Mouse (Mus musculus): ENCODE measurements around the gene Cyp2d11. TPM values are rescaled to one million over a fixed set of nuclear protein-coding genes. Genes with fewer than 3 reads are reported as not detected.

Gene Cyp2d11
- polyA plus RNA-seq, 1 experiment from 2014 or later = not detected

DNA sequence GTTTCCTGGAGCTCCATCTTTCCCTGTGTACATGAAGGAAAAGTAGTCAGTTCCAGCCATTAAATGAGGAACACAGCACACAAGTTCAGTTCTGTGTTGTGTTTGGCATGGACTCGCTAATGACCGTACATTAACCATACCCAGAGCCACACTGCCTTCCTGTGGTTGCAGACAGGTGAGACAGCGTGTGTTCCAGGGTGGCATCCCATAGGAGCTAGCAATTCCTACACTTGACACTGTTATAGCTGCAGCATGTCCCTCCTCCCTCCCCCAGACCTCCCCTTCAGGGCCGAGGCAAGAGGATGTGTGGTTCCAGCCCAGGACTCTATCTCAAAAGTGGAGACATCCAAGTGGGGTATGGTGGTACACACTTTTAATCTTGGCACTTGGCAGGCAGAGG lies 43.5 kb downstream of the Cyp2d11 start:
- Histone ChIP-seq H3K4me1 (ENCODE audit: control insufficient read depth, insufficient read depth, low read length) (peaks cover 31% of the 10 kb centered on the region), H3K4me3 (ENCODE audit: low read depth, low read length) (no peak overlapping the region), H3K9me3 (replicated peaks; ENCODE audit: control insufficient read depth, low read length, poor library complexity, severe bottlenecking) (no peaks in the 10 kb centered on the region), H3K9ac (ENCODE audit: low read depth, low read length) (no peak overlapping the region), H3K27me3 (ENCODE audit: control insufficient read depth, insufficient read depth, low read depth, low read length) (no peaks in the 10 kb centered on the region), H3K27ac (ENCODE audit: low read length) (no peak overlapping the region), H3K36me3 (ENCODE audit: control insufficient read depth, insufficient read depth, low read length) (peaks cover 10% of the 10 kb centered on the region), H3K4me2 (ENCODE audit: low read length) (no peak overlapping the region)
- ATAC-seq = no peak
- 96% methylated on average over 4 of the region's 4 CpGs for WGBS

DNA sequence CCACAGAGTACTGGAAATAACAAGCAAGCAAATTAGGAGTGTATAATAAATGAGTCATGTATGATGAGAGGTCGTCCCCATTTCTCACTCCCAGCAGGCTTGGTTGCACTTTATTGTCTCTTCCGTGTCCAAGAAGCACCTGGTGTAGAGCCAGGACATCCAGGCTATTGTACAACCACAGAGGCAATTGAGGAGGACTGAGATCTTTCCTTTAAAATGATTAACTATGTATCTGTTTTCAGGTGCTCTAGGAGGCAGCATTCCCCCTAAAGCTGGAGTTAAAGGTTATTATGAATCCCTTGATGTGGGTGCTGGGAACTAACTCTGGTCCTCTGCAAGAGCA lies 44.9 kb downstream of the Cyp2d11 start:
- Histone ChIP-seq H3K9ac (ENCODE audit: low read depth, low read length) (no peak overlapping the region), H3K4me2 (ENCODE audit: low read length) (no peak overlapping the region), H3K4me3 (ENCODE audit: low read depth, low read length) (no peak overlapping the region), H3K4me1 (ENCODE audit: control insufficient read depth, insufficient read depth, low read length) (peaks cover 26% of the 10 kb centered on the region), H3K9me3 (replicated peaks; ENCODE audit: control insufficient read depth, low read length, poor library complexity, severe bottlenecking) (no peaks in the 10 kb centered on the region), H3K36me3 (ENCODE audit: control insufficient read depth, insufficient read depth, low read length) (peaks cover 10% of the 10 kb centered on the region), H3K27ac (ENCODE audit: low read length) (no peak overlapping the region), H3K27me3 (ENCODE audit: control insufficient read depth, insufficient read depth, low read depth, low read length) (no peaks in the 10 kb centered on the region)
- no peak for ATAC-seq
- WGBS = 93% methylated on average over 2 of the region's 2 CpGs

- peaks cover 10% of the 10 kb centered on the region for H3K36me3 ChIP-seq (ENCODE audit: control insufficient read depth, insufficient read depth, low read length)
- no peak for ATAC-seq
- no peak overlapping the region for H3K27ac ChIP-seq (ENCODE audit: low read length)
- no peaks in the 10 kb centered on the region for H3K9me3 ChIP-seq (replicated peaks; ENCODE audit: control insufficient read depth, low read length, poor library complexity, severe bottlenecking)
- H3K9ac ChIP-seq (ENCODE audit: low read depth, low read length) = no peak overlapping the region
- no peak overlapping the region for H3K4me2 ChIP-seq (ENCODE audit: low read length)
- peaks cover 25% of the 10 kb centered on the region for H3K4me1 ChIP-seq (ENCODE audit: control insufficient read depth, insufficient read depth, low read length)
- H3K4me3 ChIP-seq (ENCODE audit: low read depth, low read length) = no peak overlapping the region
- no peaks in the 10 kb centered on the region for H3K27me3 ChIP-seq (ENCODE audit: control insufficient read depth, insufficient read depth, low read depth, low read length)
- WGBS = 87% methylated on average over 8 of the region's 8 CpGs
Measured at GRCm38 (mm10) chr15:82348258-82348998, 45.4 kb downstream of the Cyp2d11 start.

DNA sequence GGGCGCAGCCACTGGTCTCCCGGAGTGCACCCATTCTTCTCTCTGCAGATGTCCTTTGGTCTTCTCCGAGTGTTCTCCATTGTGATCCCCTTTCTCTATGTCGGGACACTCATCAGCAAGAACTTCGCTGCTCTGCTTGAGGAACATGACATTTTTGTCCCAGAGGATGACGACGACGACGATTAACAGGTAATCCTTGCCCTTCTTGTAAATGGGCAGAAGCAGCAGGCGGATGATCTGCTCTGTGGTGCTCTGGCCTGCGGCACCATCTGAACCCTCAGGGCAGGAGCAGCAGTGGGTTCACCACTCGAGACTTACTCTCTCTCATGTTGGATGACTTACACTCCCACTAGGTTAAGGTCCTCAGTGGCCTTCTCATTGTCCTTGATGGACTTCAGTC lies 46.0 kb downstream of the Cyp2d11 start:
- 90% methylated on average over 12 of the region's 12 CpGs for WGBS
- Histone ChIP-seq H3K4me2 (ENCODE audit: low read length) (no peak overlapping the region), H3K27me3 (ENCODE audit: control insufficient read depth, insufficient read depth, low read depth, low read length) (no peaks in the 10 kb centered on the region), H3K4me1 (ENCODE audit: control insufficient read depth, insufficient read depth, low read length) (peaks cover 19% of the 10 kb centered on the region), H3K4me3 (ENCODE audit: low read depth, low read length) (no peak overlapping the region), H3K9ac (ENCODE audit: low read depth, low read length) (no peak overlapping the region), H3K27ac (ENCODE audit: low read length) (no peak overlapping the region), H3K9me3 (replicated peaks; ENCODE audit: control insufficient read depth, low read length, poor library complexity, severe bottlenecking) (no peaks in the 10 kb centered on the region), H3K36me3 (ENCODE audit: control insufficient read depth, insufficient read depth, low read length) (peaks cover 10% of the 10 kb centered on the region)
- no peak for ATAC-seq

- no peak overlapping the region; the same call in 1 of the 2 replicates for H3K27ac ChIP-seq (ENCODE audit: low read length)
- H3K9ac ChIP-seq (ENCODE audit: low read depth, low read length) = peak overlapping the region; percentile 27; the same call in 1 of the 2 replicates
- H3K36me3 ChIP-seq (ENCODE audit: control insufficient read depth, insufficient read depth, low read length) = peaks cover 10% of the 10 kb centered on the region
- H3K27me3 ChIP-seq (ENCODE audit: control insufficient read depth, insufficient read depth, low read depth, low read length) = no peaks in the 10 kb centered on the region; the same call in 1 of the 2 replicates
- peak overlapping the region; percentile 75 for H3K4me2 ChIP-seq (ENCODE audit: low read length)
- H3K4me1 ChIP-seq (ENCODE audit: control insufficient read depth, insufficient read depth, low read length) = peaks cover 15% of the 10 kb centered on the region
- peak overlapping the region; percentile 53; the same call in 1 of the 2 replicates for H3K4me3 ChIP-seq (ENCODE audit: low read depth, low read length)
- WGBS = 86% methylated on average over 4 of the region's 4 CpGs
- no peak for ATAC-seq
- no peaks in the 10 kb centered on the region for H3K9me3 ChIP-seq (replicated peaks; ENCODE audit: control insufficient read depth, low read length, poor library complexity, severe bottlenecking)
Measured at GRCm38 (mm10) chr15:82347303-82347676, 46.5 kb downstream of the Cyp2d11 start.

GRCm38 (mm10) chr15:82346580-82347302 lies 47.1 kb downstream of the Cyp2d11 start:
- Histone ChIP-seq H3K4me2 (ENCODE audit: low read length) (peak overlapping the region; percentile 75), H3K4me3 (ENCODE audit: low read depth, low read length) (peak overlapping the region; percentile 53), H3K9ac (ENCODE audit: low read depth, low read length) (peak overlapping the region; percentile 72), H3K27me3 (ENCODE audit: control insufficient read depth, insufficient read depth, low read depth, low read length) (no peaks in the 10 kb centered on the region; the same call in 1 of the 2 replicates), H3K9me3 (replicated peaks; ENCODE audit: control insufficient read depth, low read length, poor library complexity, severe bottlenecking) (no peaks in the 10 kb centered on the region), H3K36me3 (ENCODE audit: control insufficient read depth, insufficient read depth, low read length) (peaks cover 10% of the 10 kb centered on the region), H3K27ac (ENCODE audit: low read length) (peak overlapping the region; percentile 87), H3K4me1 (ENCODE audit: control insufficient read depth, insufficient read depth, low read length) (peaks cover 10% of the 10 kb centered on the region)
- peak; percentile 0; the same call in 1 of the 2 replicates for ATAC-seq
- WGBS = 65% methylated on average over 14 of the region's 14 CpGs

GRCm38 (mm10) chr15:82345820-82346470 lies 47.9 kb downstream of the Cyp2d11 start:
- Histone ChIP-seq H3K36me3 (ENCODE audit: control insufficient read depth, insufficient read depth, low read length) (peaks cover 10% of the 10 kb centered on the region), H3K4me2 (ENCODE audit: low read length) (peak overlapping the region; percentile 75), H3K9me3 (replicated peaks; ENCODE audit: control insufficient read depth, low read length, poor library complexity, severe bottlenecking) (no peaks in the 10 kb centered on the region), H3K9ac (ENCODE audit: low read depth, low read length) (peak overlapping the region; percentile 72), H3K27me3 (ENCODE audit: control insufficient read depth, insufficient read depth, low read depth, low read length) (no peaks in the 10 kb centered on the region; the same call in 1 of the 2 replicates), H3K4me1 (ENCODE audit: control insufficient read depth, insufficient read depth, low read length) (peaks cover 12% of the 10 kb centered on the region), H3K4me3 (ENCODE audit: low read depth, low read length) (peak overlapping the region; percentile 53), H3K27ac (ENCODE audit: low read length) (peak overlapping the region; percentile 87)
- peak; percentile 99 for ATAC-seq
- under 1% methylated on average over 51 of the region's 51 CpGs for WGBS

DNA sequence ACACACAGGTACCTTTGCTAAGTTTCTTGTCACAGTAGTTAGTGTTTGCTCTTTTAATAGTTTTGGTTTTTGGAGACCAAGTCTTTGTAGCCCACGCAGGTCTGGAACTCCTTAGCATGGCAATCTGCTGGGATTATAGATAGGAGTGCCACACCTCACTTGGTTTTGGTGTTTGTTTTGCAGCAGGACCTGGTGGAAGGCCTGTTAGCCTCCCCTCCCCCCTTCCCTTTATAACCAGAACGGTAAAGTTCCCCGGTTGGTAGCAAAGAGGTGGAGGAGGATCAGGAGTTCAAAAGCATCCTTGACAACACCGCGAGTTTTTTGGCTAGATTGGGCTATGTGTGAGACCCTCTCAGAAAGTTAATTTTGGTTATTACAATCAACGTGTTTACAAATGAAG lies 48.9 kb downstream of the Cyp2d11 start:
- WGBS = 90% methylated on average over 6 of the region's 6 CpGs
- no peak overlapping the region for H3K4me3 ChIP-seq (ENCODE audit: low read depth, low read length)
- no peak for ATAC-seq
- no peak overlapping the region for H3K27ac ChIP-seq (ENCODE audit: low read length)
- no peaks in the 10 kb centered on the region for H3K9me3 ChIP-seq (replicated peaks; ENCODE audit: control insufficient read depth, low read length, poor library complexity, severe bottlenecking)
- H3K27me3 ChIP-seq (ENCODE audit: control insufficient read depth, insufficient read depth, low read depth, low read length) = peaks cover 7% of the 10 kb centered on the region
- H3K4me2 ChIP-seq (ENCODE audit: low read length) = no peak overlapping the region
- H3K4me1 ChIP-seq (ENCODE audit: control insufficient read depth, insufficient read depth, low read length) = peaks cover 12% of the 10 kb centered on the region
- no peak overlapping the region for H3K9ac ChIP-seq (ENCODE audit: low read depth, low read length)
- peaks cover 10% of the 10 kb centered on the region for H3K36me3 ChIP-seq (ENCODE audit: control insufficient read depth, insufficient read depth, low read length)
